Mouse (Mus musculus) kidney, adult 10 weeks (tissue): Measurements from ENCODE around the gene Gm21411. TPM values are rescaled to one million over a fixed set of nuclear protein-coding genes. Genes with fewer than 3 reads are reported as not detected.

Source experiments
- polyA plus RNA-seq: library from polyadenylated mRNA; stranded (reverse); fragments of 350-450 nt; fragmentation: Illumina TruSeq; extraction: RNeasy Lipid Tissue Mini Kit (QIAGEN cat#74804); gene quantifications from one replicate; pipeline ENCODE4 v1.2.3, GENCODE M21; 2014; ENCODE audit warnings: low read depth, low replicate concordance

The Gm21411 gene
- polyA plus RNA-seq, result not detected

GRCm38 (mm10) chr4:146909386-146910137, at the start of gene Gm21411:
Gene Gm21411, minus strand, starts transcription at chr4:146909590.

Other genes starting within 250 kb of the Gm21411 start
- gene Zfp989, start 62.4 kb upstream of the Gm21411 start, polyA plus RNA-seq, result not detected
- not detected for gene Rex2, start 112.3 kb upstream of the Gm21411 start, polyA plus RNA-seq
- 23.8 TPM for gene Zfp991, start 222.4 kb upstream of the Gm21411 start, polyA plus RNA-seq